9 mouse cellular contexts compared by ENCODE assay signal in genomic region chr11:101229361-101229900, GRCm38 (mm10). TPM values are rescaled to one million over a fixed set of nuclear protein-coding genes. Genes with fewer than 3 reads are reported as not detected.
DNase-seq lines count a peak whose midpoint lies in the region; ATAC-seq and TF ChIP-seq lines count a peak whose summit lies in the region.
"Had no signal": no experiment of that assay in that cellular context is flagged by ENCODE, and none has a peak within 500 bp of the region (broad histone marks: within the 10 kb centered on the region; RNA-seq: fewer than 3 reads in every experiment).

No protein-coding gene starts in this region.

- H3K4me2 ChIP-seq in heart, embryonic 11.5 days: no peak overlapping the region
- 0 out of 2 replicates have a peak overlapping the region, but pooled peaks have one; percentile 37 for H3K4me2 ChIP-seq in limb, embryonic 15.5 days
- no peak overlapping the region for H3K4me2 ChIP-seq in liver, postnatal 0 days (ENCODE audit: low read depth, low read length)

- intact Hi-C loops in left cerebral cortex, adult 2 months (cut with DNase I): no loop called here

- no peak overlapping the region for H3K4me3 ChIP-seq in left cerebral cortex, adult 2 months
- no peak overlapping the region for H3K4me3 ChIP-seq in heart, embryonic 11.5 days (ENCODE audit: low read depth, low read length)
- no peak overlapping the region for H3K4me3 ChIP-seq in limb, embryonic 15.5 days
- no peak overlapping the region for H3K4me3 ChIP-seq in liver, postnatal 0 days (ENCODE audit: low read depth, low read length)

- no peak for DNase-seq in left cerebral cortex, adult 2 months (ENCODE audit: extremely low spot score in 1 of 2, low spot score in 2 of 2)
- DNase-seq in left cerebral cortex, adult 8-10 months (ENCODE audit: low spot score in 2 of 2): no peak
- peak; percentile 68 to 78 for DNase-seq in adrenal gland, postnatal 36 days
- no peak for DNase-seq in frontal cortex, postnatal 36 days (ENCODE audit: low spot score in 2 of 2)
- no peak for DNase-seq in liver, postnatal 0 days

- no peak for TF ChIP-seq CTCF in left cerebral cortex, adult 2 months (IDR thresholded peaks at IDR 0.05)
- no peak for TF ChIP-seq CTCF in liver, postnatal 0 days (IDR thresholded peaks at IDR 0.05; ENCODE audit: low read depth)

- no peaks in the 10 kb centered on the region for H3K9me3 ChIP-seq in heart, embryonic 11.5 days (replicated peaks; ENCODE audit: control insufficient read depth, low read length)
- no peaks in the 10 kb centered on the region for H3K9me3 ChIP-seq in limb, embryonic 15.5 days
- H3K9me3 ChIP-seq in liver, postnatal 0 days (ENCODE audit: low read length): no peaks in the 10 kb centered on the region

- WGBS in heart, embryonic 11.5 days (ENCODE audit: insufficient replicate concordance): 20% methylated on average over 8 of the region's 8 CpGs
- WGBS in limb, embryonic 15.5 days: 37% methylated on average over 8 of the region's 8 CpGs
- WGBS in liver, postnatal 0 days (ENCODE audit: insufficient replicate concordance): 33% methylated on average over 8 of the region's 8 CpGs

- H3K9ac ChIP-seq in heart, embryonic 11.5 days (ENCODE audit: low read depth, low read length): no peak overlapping the region
- no peak overlapping the region for H3K9ac ChIP-seq in limb, embryonic 15.5 days
- H3K9ac ChIP-seq in liver, postnatal 0 days (replicated peaks): no peak overlapping the region

- peaks cover 10% of the 10 kb centered on the region for H3K4me1 ChIP-seq in heart, embryonic 11.5 days (ENCODE audit: control insufficient read depth, insufficient read depth, low read length)
- H3K4me1 ChIP-seq in limb, embryonic 15.5 days: peaks cover 34% of the 10 kb centered on the region
- H3K4me1 ChIP-seq in liver, postnatal 0 days (ENCODE audit: insufficient read depth): peaks cover 18% of the 10 kb centered on the region

- H3K27me3 ChIP-seq in heart, embryonic 11.5 days (ENCODE audit: control insufficient read depth, insufficient read depth, low read length): 0 out of 2 replicates have a peak, but pooled peaks cover 4% of the 10 kb centered on the region
- no peaks in the 10 kb centered on the region for H3K27me3 ChIP-seq in limb, embryonic 15.5 days
- H3K27me3 ChIP-seq in liver, postnatal 0 days (ENCODE audit: insufficient read depth, low read length): 0 out of 2 replicates have a peak, but pooled peaks cover 4% of the 10 kb centered on the region

- ATAC-seq in heart, embryonic 11.5 days (replicated peaks; ENCODE audit: insufficient number of reproducible peaks, low FRiP score, low TSS enrichment): no peak
- ATAC-seq in limb, embryonic 15.5 days (ENCODE audit: insufficient number of reproducible peaks, low FRiP score, low TSS enrichment, low read depth): no peak
- ATAC-seq in megakaryocyte progenitor cell, adult 5-6 weeks (replicated peaks; ENCODE audit: poor library complexity): no peak
- no peak for ATAC-seq in liver, postnatal 0 days

- no peak for TF ChIP-seq EP300 in liver, postnatal 0 days (IDR thresholded peaks at IDR 0.05; ENCODE audit: low read depth)

- H3K27ac ChIP-seq in left cerebral cortex, adult 2 months: peak overlapping the region; percentile 86
- H3K27ac ChIP-seq in heart, embryonic 11.5 days (ENCODE audit: low read depth, low read length): peak overlapping the region; percentile 92; the same call in 1 of the 2 replicates
- peak overlapping the region; percentile 78; the same call in 1 of the 2 replicates for H3K27ac ChIP-seq in limb, embryonic 15.5 days
- no peak overlapping the region for H3K27ac ChIP-seq in liver, postnatal 0 days (ENCODE audit: low read depth)

- H3K36me3 ChIP-seq in heart, embryonic 11.5 days (ENCODE audit: control insufficient read depth, insufficient read depth, low read length): no peaks in the 10 kb centered on the region
- no peaks in the 10 kb centered on the region for H3K36me3 ChIP-seq in limb, embryonic 15.5 days
- H3K36me3 ChIP-seq in liver, postnatal 0 days (replicated peaks; ENCODE audit: insufficient read depth, low read length): no peaks in the 10 kb centered on the region

RNA-seq across cellular contexts. Expression of gene Ezh1, which starts 3.2 kb away (rescaled TPM):
- 10 to 100 TPM; 56.9 to 62.1 TPM for total RNA-seq in left cerebral cortex, adult 2 months (2021)
- 10 to 100 TPM; 62.4 to 63.9 (median 63.7) TPM for total RNA-seq in left cerebral cortex, adult 8-10 months (2022)
- 10 to 100 TPM; 30.0 to 37.7 TPM for total RNA-seq in adrenal gland, postnatal 36 days (2021)
- 10.2 and 12.7 TPM in 2 replicates for polyA plus RNA-seq in heart, embryonic 11.5 days (2014; fragmentation: Nextera tagmentation; extraction: Ambion mirVana)
- 15.6 and 17.6 TPM in 2 replicates for polyA plus RNA-seq in limb, embryonic 15.5 days (2015; fragmentation: Nextera tagmentation; extraction: Ambion mirVana)
- 13.8 and 15.8 TPM in 2 replicates for total RNA-seq in megakaryocyte progenitor cell, adult 5-6 weeks (2015)
- 13.2 and 15.8 TPM in 2 replicates for total RNA-seq in megakaryocyte progenitor cell, adult 5-6 weeks (2017)
- 4.2 and 5.0 TPM in 2 replicates for polyA plus RNA-seq in liver, postnatal 0 days (2015; fragmentation: Nextera tagmentation; extraction: Ambion mirVana)

RNA-seq across cellular contexts. Expression of gene Ramp2, which starts 16.4 kb away (rescaled TPM):
- total RNA-seq in left cerebral cortex, adult 2 months (2021): 10 to 100 TPM; 35.7 to 40.8 TPM
- 10 to 100 TPM; 32.9 to 51.1 (median 37.6) TPM for total RNA-seq in left cerebral cortex, adult 8-10 months (2022)
- 10 to 100 TPM; 39.5 to 61.8 TPM for total RNA-seq in adrenal gland, postnatal 36 days (2021)
- polyA plus RNA-seq in heart, embryonic 11.5 days (2014; fragmentation: Nextera tagmentation; extraction: Ambion mirVana): 230 and 232 TPM in 2 replicates
- 99.6 and 110 TPM in 2 replicates for polyA plus RNA-seq in limb, embryonic 15.5 days (2015; fragmentation: Nextera tagmentation; extraction: Ambion mirVana)
- total RNA-seq in megakaryocyte progenitor cell, adult 5-6 weeks (2015): 0.88 TPM in 1 of 2 replicates, not detected in the other
- 1.9 TPM in 1 of 2 replicates, not detected in the other for total RNA-seq in megakaryocyte progenitor cell, adult 5-6 weeks (2017)
- polyA plus RNA-seq in liver, postnatal 0 days (2015; fragmentation: Nextera tagmentation; extraction: Ambion mirVana): 34.8 and 38.4 TPM in 2 replicates
- total RNA-seq: hematopoietic stem cell, adult 5-6 weeks had no signal

RNA-seq across cellular contexts. Expression of gene Vps25, which starts 24.1 kb away (rescaled TPM):
- 10 to 100 TPM; 59.3 to 61.0 TPM for total RNA-seq in left cerebral cortex, adult 2 months (2021)
- 10 to 100 TPM; 56.7 to 70.0 (median 65.8) TPM for total RNA-seq in left cerebral cortex, adult 8-10 months (2022)
- 100 to 1,000 TPM in 1 of 2 experiments, 10 to 100 TPM in 1; 90.6 to 121 TPM for total RNA-seq in adrenal gland, postnatal 36 days (2021)
- polyA plus RNA-seq in heart, embryonic 11.5 days (2014; fragmentation: Nextera tagmentation; extraction: Ambion mirVana): 126 and 128 TPM in 2 replicates
- polyA plus RNA-seq in limb, embryonic 15.5 days (2015; fragmentation: Nextera tagmentation; extraction: Ambion mirVana): 112 and 120 TPM in 2 replicates
- total RNA-seq in megakaryocyte progenitor cell, adult 5-6 weeks (2015): 261 and 263 TPM in 2 replicates
- 70.4 and 86.9 TPM in 2 replicates for total RNA-seq in megakaryocyte progenitor cell, adult 5-6 weeks (2017)
- polyA plus RNA-seq in liver, postnatal 0 days (2015; fragmentation: Nextera tagmentation; extraction: Ambion mirVana): 75.9 and 81.1 TPM in 2 replicates

RNA-seq across cellular contexts. Expression of gene Wnk4, which starts 30.9 kb away (rescaled TPM):
- total RNA-seq in left cerebral cortex, adult 2 months (2021): 1 to 10 TPM; 4.5 to 8.0 TPM
- total RNA-seq in left cerebral cortex, adult 8-10 months (2022): 10 to 100 TPM; 11.1 to 12.2 (median 11.6) TPM
- 1 to 10 TPM; 1.5 to 2.5 TPM for total RNA-seq in adrenal gland, postnatal 36 days (2021)
- polyA plus RNA-seq in heart, embryonic 11.5 days (2014; fragmentation: Nextera tagmentation; extraction: Ambion mirVana): 11.1 and 13.7 TPM in 2 replicates
- polyA plus RNA-seq in limb, embryonic 15.5 days (2015; fragmentation: Nextera tagmentation; extraction: Ambion mirVana): 7.9 and 9.9 TPM in 2 replicates
- not detected in 2 replicates for total RNA-seq in megakaryocyte progenitor cell, adult 5-6 weeks (2015)
- not detected in 2 replicates for total RNA-seq in megakaryocyte progenitor cell, adult 5-6 weeks (2017)
- polyA plus RNA-seq in liver, postnatal 0 days (2015; fragmentation: Nextera tagmentation; extraction: Ambion mirVana): 1.6 and 2.2 TPM in 2 replicates
- total RNA-seq: hematopoietic stem cell, adult 5-6 weeks had no signal

RNA-seq across cellular contexts. Expression of gene Cntd1, which starts 49.4 kb away (rescaled TPM):
- total RNA-seq in left cerebral cortex, adult 2 months (2021): under 1 TPM; 0.44 to 0.81 TPM
- total RNA-seq in left cerebral cortex, adult 8-10 months (2022): under 1 TPM; 0.25 to 0.55 (median 0.35) TPM
- total RNA-seq in adrenal gland, postnatal 36 days (2021): under 1 TPM; 0.23 to 0.26 TPM
- polyA plus RNA-seq in heart, embryonic 11.5 days (2014; fragmentation: Nextera tagmentation; extraction: Ambion mirVana): 1.1 TPM in 2 replicates
- polyA plus RNA-seq in limb, embryonic 15.5 days (2015; fragmentation: Nextera tagmentation; extraction: Ambion mirVana): 0.70 and 1.3 TPM in 2 replicates
- total RNA-seq in megakaryocyte progenitor cell, adult 5-6 weeks (2015): 1.1 and 2.0 TPM in 2 replicates
- total RNA-seq in megakaryocyte progenitor cell, adult 5-6 weeks (2017): 1.2 and 1.3 TPM in 2 replicates
- 0.19 and 0.29 TPM in 2 replicates for polyA plus RNA-seq in liver, postnatal 0 days (2015; fragmentation: Nextera tagmentation; extraction: Ambion mirVana)

Comparison
In these comparisons a context has a peak if more than half of its experiments do, and no peak if none do; other contexts are left out.
1. DNase-seq: peak in adrenal gland, postnatal 36 days (2 of 2); none in left cerebral cortex, adult 2 months (0 of 2), left cerebral cortex, adult 8-10 months (0 of 2), frontal cortex, postnatal 36 days (0 of 2) and liver, postnatal 0 days (single experiment).
2. RNA of gene Ramp2, which starts 16.4 kb away (total RNA-seq): 39.5 to 61.8 TPM in adrenal gland, postnatal 36 days, 32.9 to 51.1 TPM in left cerebral cortex, adult 8-10 months and 35.7 to 40.8 TPM in left cerebral cortex, adult 2 months; 0.88 to 1.9 TPM in megakaryocyte progenitor cell, adult 5-6 weeks; every median in the first group is over 10 times any median in the second.